Mouse (Mus musculus) CH12.LX (cell line): ENCODE results near the gene Ppp1r37. TPM values are rescaled to one million over a fixed set of nuclear protein-coding genes. Genes with fewer than 3 reads are reported as not detected.

Experiments
- DNase-seq: peaks from one replicate; pipeline ENCODE4 v3.0.0-alpha.2; 2013; ENCODE audit errors: extremely low read depth
- H3K27ac ChIP-seq: 2 replicates; pipeline ENCODE4 v1.5.1; 2012; ENCODE audit warnings: low read depth, mild to moderate bottlenecking, control low read depth, moderate library complexity; ENCODE audit not compliant: insufficient read depth
- H3K27me3 ChIP-seq: replicated peaks from 2 replicates; pipeline ENCODE3; 2012; ENCODE audit warnings: inconsistent platforms
- H3K36me3 ChIP-seq, 2 experiments: replicated peaks in 1 of 2; 2 replicates each; pipeline versions ENCODE3 to v1.6.1; 2012; ENCODE audit warnings: inconsistent platforms in 1 of 2, low read length in 1 of 2, mild to moderate bottlenecking in 1 of 2, mixed read lengths in 1 of 2, moderate library complexity in 1 of 2; ENCODE audit not compliant: control insufficient read depth in 1 of 2, insufficient read depth in 1 of 2
- H3K4me1 ChIP-seq, 2 experiments: 2 replicates each; pipeline ENCODE4 v1.6.1; 2012; ENCODE audit warnings: inconsistent platforms in 1 of 2, moderate library complexity in 1 of 2; ENCODE audit not compliant: insufficient read depth in 2 of 2, control insufficient read depth in 1 of 2
- H3K4me2 ChIP-seq: 2 replicates; pipeline ENCODE4 v1.6.1; 2012; ENCODE audit warnings: low read depth, mild to moderate bottlenecking, control low read depth; ENCODE audit not compliant: poor library complexity, insufficient read depth, severe bottlenecking
- H3K4me3 ChIP-seq, 3 experiments: fragments of 150-350 bp in 1 of 3; sonication (generic) in 1 of 3; replicated peaks in 1 of 3; 2 replicates each; pipeline versions ENCODE3 to v1.5.1; 2011 to 2012; ENCODE audit warnings: low read depth in 2 of 3, low read length in 2 of 3, mild to moderate bottlenecking in 2 of 3, moderate library complexity in 2 of 3, control low read depth in 1 of 3, improper control_type of control experiment in 1 of 3, inconsistent platforms in 1 of 3, mixed read lengths in 1 of 3; ENCODE audit not compliant: poor library complexity in 1 of 3
- H3K79me2 ChIP-seq: replicated peaks from 2 replicates; pipeline ENCODE4 v1.6.1; 2012; ENCODE audit warnings: mild to moderate bottlenecking, moderate library complexity; ENCODE audit not compliant: control insufficient read depth, poor library complexity, insufficient read depth, severe bottlenecking; ENCODE audit errors: extremely low read depth
- H3K9ac ChIP-seq: 2 replicates; pipeline ENCODE4 v1.6.1; 2012; ENCODE audit warnings: low read depth, mild to moderate bottlenecking, control low read depth, moderate library complexity; ENCODE audit not compliant: insufficient read depth
- H3K9me3 ChIP-seq: replicated peaks from 2 replicates; pipeline ENCODE3; 2012; ENCODE audit warnings: low read length, inconsistent platforms, mixed read lengths
- E2F4 ChIP-seq: IDR thresholded peaks from 2 replicates; pipeline ENCODE4 v1.6.1; 2011; ENCODE audit warnings: low read depth, low read length, improper control_type of control experiment; ENCODE audit not compliant: insufficient replicate concordance
- ELF1 ChIP-seq: IDR thresholded peaks from 2 replicates; pipeline ENCODE4 v1.6.1; 2014; ENCODE audit warnings: low read depth, mild to moderate bottlenecking, inconsistent platforms, low read length, improper control_type of control experiment
- ETS1 ChIP-seq: conservative IDR thresholded peaks from 2 replicates; pipeline ENCODE4 v1.6.1; 2012; ENCODE audit warnings: low read depth, mild to moderate bottlenecking, inconsistent platforms, low read length, improper control_type of control experiment, moderate library complexity
- HCFC1 ChIP-seq: IDR thresholded peaks from 2 replicates; pipeline ENCODE4 v1.6.1; 2012; ENCODE audit warnings: low read depth, mild to moderate bottlenecking, inconsistent platforms, low read length, improper control_type of control experiment
- IRF4 ChIP-seq: IDR thresholded peaks from 2 replicates; pipeline ENCODE4 v1.6.1; 2014; ENCODE audit warnings: low read depth, mild to moderate bottlenecking, inconsistent platforms, low read length, improper control_type of control experiment
- JUN ChIP-seq: IDR thresholded peaks from 2 replicates; pipeline ENCODE4 v1.6.1; 2011; ENCODE audit warnings: low read depth, mild to moderate bottlenecking, low read length, improper control_type of control experiment, moderate library complexity; ENCODE audit not compliant: insufficient read depth
- MAFK ChIP-seq: IDR thresholded peaks from 2 replicates; pipeline ENCODE4 v1.6.1; 2011; ENCODE audit warnings: low read length, improper control_type of control experiment; ENCODE audit not compliant: insufficient replicate concordance
- MAX ChIP-seq: IDR thresholded peaks from 2 replicates; pipeline ENCODE4 v1.6.1; 2011; ENCODE audit warnings: low read length, improper control_type of control experiment
- MAZ ChIP-seq: IDR thresholded peaks from 2 replicates; pipeline ENCODE4 v1.6.1; 2012; ENCODE audit warnings: low read depth, mild to moderate bottlenecking, inconsistent platforms, low read length, improper control_type of control experiment, moderate library complexity
- MXI1 ChIP-seq: IDR thresholded peaks from 2 replicates; pipeline ENCODE4 v1.6.1; 2011; ENCODE audit warnings: mild to moderate bottlenecking, low read depth, low read length, improper control_type of control experiment
- MYC ChIP-seq: IDR thresholded peaks from 2 replicates; pipeline ENCODE4 v1.6.1; 2011; ENCODE audit warnings: low read depth, mild to moderate bottlenecking, improper control_type of control experiment, low read length
- NELFE ChIP-seq: IDR thresholded peaks from 2 replicates; pipeline ENCODE4 v1.6.1; 2011; ENCODE audit warnings: low read depth, low read length, improper control_type of control experiment
- PAX5 ChIP-seq: IDR thresholded peaks from 2 replicates; pipeline ENCODE4 v1.6.1; 2012; ENCODE audit warnings: low read length, inconsistent platforms, mixed read lengths
- TBP ChIP-seq: conservative IDR thresholded peaks from 2 replicates; pipeline ENCODE4 v1.6.1; 2011; ENCODE audit warnings: low read depth, low read length, improper control_type of control experiment
- UBTF ChIP-seq: IDR thresholded peaks from 2 replicates; pipeline ENCODE4 v1.6.1; 2012; ENCODE audit warnings: low read depth, mild to moderate bottlenecking, inconsistent platforms, low read length, improper control_type of control experiment, moderate library complexity
- ZC3H11A ChIP-seq: IDR thresholded peaks from 2 replicates; pipeline ENCODE4 v1.6.1; 2012; ENCODE audit warnings: low read depth, mild to moderate bottlenecking, inconsistent platforms, low read length, improper control_type of control experiment
- ZKSCAN1 ChIP-seq: IDR thresholded peaks from 2 replicates; pipeline ENCODE4 v1.6.1; 2012; ENCODE audit warnings: low read depth, inconsistent platforms, low read length, improper control_type of control experiment, borderline replicate concordance
- dilution Hi-C: fragments of 300-500 bp; cut with MboI; formaldehyde crosslinking; loops from 2 replicates; pipeline ENCODE4 v1.14.3; 2020; ENCODE audit warnings: low sequenced_read_pairs; ENCODE audit not compliant: extremely low pct_unique_long_range_greater_than_20kb, extremely low pct_ligation_motif_present
- in situ Hi-C: fragments of 300-500 bp; cut with MboI; formaldehyde crosslinking; loops from 3 replicates; pipeline ENCODE4 v1.14.3; 2019; ENCODE audit warnings: low sequenced_read_pairs, low pct_ligation_motif_present, low pct_unique_long_range_greater_than_20kb, mixed read lengths
- polyA plus RNA-seq: library from polyadenylated mRNA; unstranded; fragments of >175 nt; gene quantifications from 2 replicates; pipeline ENCODE4 v1.2.1, GENCODE M21; 2012; ENCODE audit warnings: low read depth; ENCODE audit not compliant: insufficient read length
- total RNA-seq, 2 experiments: library from RNA; depleted of rRNA; stranded (reverse); fragments of 300-350 nt in 1 of 2; fragments of >200 nt in 1 of 2; gene quantifications; 2 replicates each; pipeline ENCODE4 v1.2.3; 2012 to 2014

Ppp1r37 gene
- total and polyA plus RNA-seq, 3 experiments = 7.3 to 15.7 (median 13.8) TPM

- no peak overlapping the region for H3K4me2 ChIP-seq
- no peak overlapping the region for H3K27ac ChIP-seq
- H3K4me3 ChIP-seq = no peak overlapping the region
- dilution Hi-C loops = no loop called here
- H3K36me3 ChIP-seq = peaks cover 23 to 67% of the 10 kb centered on the region in 2 experiments
- TF ChIP-seq MAZ = no peak
- TF ChIP-seq ELF1 = no peak
- TF ChIP-seq ZC3H11A = no peak
- no peak for TF ChIP-seq E2F4
- no peak for TF ChIP-seq JUN
- TF ChIP-seq MAX = no peak
- no peak for TF ChIP-seq MAFK
- no peak for TF ChIP-seq UBTF
- TF ChIP-seq, all 38 proteins: peak for 0
- peaks cover 0 to 8% of the 10 kb centered on the region in 2 experiments; a peak in 2 of 4 replicates for H3K4me1 ChIP-seq
- DNase-seq = no peak
- H3K27me3 ChIP-seq = no peaks in the 10 kb centered on the region
- peaks cover 14% of the 10 kb centered on the region for H3K9me3 ChIP-seq
- no peak overlapping the region for H3K9ac ChIP-seq
- no peaks in the 10 kb centered on the region for H3K79me2 ChIP-seq
- in situ Hi-C loops = no loop called here
These were observed 37.8 kb downstream of the Ppp1r37 start for GRCm38 (mm10) chr7:19525105-19525481.

DNA sequence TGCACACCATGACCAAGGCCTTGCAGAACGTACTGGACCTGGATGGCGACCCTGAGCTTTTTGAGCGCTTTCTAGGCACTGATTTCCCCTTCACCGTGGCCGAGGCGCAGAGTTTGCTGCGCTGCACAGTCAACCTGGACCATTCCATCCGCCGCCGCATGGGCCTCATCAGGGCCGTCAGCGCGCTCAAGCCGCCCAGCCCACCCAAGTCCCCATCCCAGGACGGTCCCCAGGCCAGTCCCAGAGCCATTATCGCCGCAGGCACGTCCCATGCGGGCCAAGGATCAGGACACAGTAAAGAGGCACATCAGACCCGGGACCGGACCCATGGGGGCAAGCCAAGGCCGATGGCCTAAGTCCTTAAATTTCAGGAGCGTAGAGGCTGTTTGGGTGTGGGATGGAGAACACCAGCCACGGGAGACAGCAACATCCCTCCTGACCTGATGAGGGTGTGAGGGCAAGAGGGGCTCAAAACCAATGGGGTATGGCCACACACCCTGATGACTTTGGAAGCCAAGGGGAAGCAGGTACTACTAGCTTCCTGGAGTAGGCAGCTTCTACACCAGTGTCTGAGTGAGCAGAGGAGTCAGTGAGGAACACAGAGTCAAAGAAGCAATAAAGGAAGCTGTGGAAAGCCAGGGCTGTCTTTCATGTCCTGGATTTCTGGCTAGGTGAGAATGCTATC is 38.3 kb downstream of the Ppp1r37 start:
- no peak overlapping the region for H3K27ac ChIP-seq
- H3K4me1 ChIP-seq = peaks cover 0 to 2% of the 10 kb centered on the region in 2 experiments; a peak in 1 of 4 replicates
- TF ChIP-seq TBP (no peak), E2F4 (no peak), MYC (no peak), PAX5 (no peak), MAFK (no peak), JUN (no peak), NELFE (no peak), ETS1 (no peak), ZKSCAN1 (no peak), MXI1 (no peak), HCFC1 (no peak), IRF4 (no peak)
- peaks cover 21 to 66% of the 10 kb centered on the region in 2 experiments for H3K36me3 ChIP-seq
- dilution Hi-C loops = no loop called here
- H3K4me2 ChIP-seq = no peak overlapping the region
- H3K79me2 ChIP-seq = no peaks in the 10 kb centered on the region
- in situ Hi-C loops = no loop called here
- no peaks in the 10 kb centered on the region for H3K27me3 ChIP-seq
- no peak for DNase-seq
- H3K9ac ChIP-seq = no peak overlapping the region
- peaks cover 14% of the 10 kb centered on the region for H3K9me3 ChIP-seq
- no peak overlapping the region for H3K4me3 ChIP-seq
